Mouse (Mus musculus) midbrain, postnatal 0 days (tissue): ENCODE results near the gene D430042O09Rik. TPM values are rescaled to one million over a fixed set of nuclear protein-coding genes. Genes with fewer than 3 reads are reported as not detected.

ENCODE experiments used
- ATAC-seq: fragments of 200-750 bp; cut with Nextera tagmentation; 2 replicates; pipeline ENCODE4 v1.8.0; 2017; ENCODE audit warnings: moderate number of reproducible peaks, mild to moderate bottlenecking, moderate TSS enrichment, moderate library complexity; ENCODE audit not compliant: low FRiP score
- DNase-seq: peaks from one replicate; pipeline ENCODE4 v3.0.0-alpha.2; 2015; ENCODE audit warnings: low spot score
- H3K27ac ChIP-seq: fragments of 300-500 bp; sonication (generic); 2 replicates; pipeline ENCODE4 v1.5.1; 2014; ENCODE audit warnings: low read depth, mild to moderate bottlenecking, low read length, mixed read lengths
- H3K27me3 ChIP-seq: fragments of 300-500 bp; sonication (generic); 2 replicates; pipeline ENCODE4 v1.6.1; 2014; ENCODE audit warnings: low read length, control low read depth, mixed read lengths; ENCODE audit not compliant: insufficient read depth
- H3K36me3 ChIP-seq: fragments of 300-500 bp; sonication (generic); 2 replicates; pipeline ENCODE4 v1.6.1; 2014; ENCODE audit warnings: low read length, control low read depth, mixed read lengths; ENCODE audit not compliant: insufficient read depth
- H3K4me1 ChIP-seq: fragments of 300-500 bp; sonication (generic); 2 replicates; pipeline ENCODE4 v1.6.1; 2014; ENCODE audit warnings: mild to moderate bottlenecking, control low read depth, antibody characterized with exemption, low read length, mixed read lengths; ENCODE audit not compliant: insufficient read depth
- H3K4me2 ChIP-seq: fragments of 300-500 bp; sonication (generic); 2 replicates; pipeline ENCODE4 v1.6.1; 2014; ENCODE audit warnings: low read depth, mild to moderate bottlenecking, low read length, mixed read lengths; ENCODE audit not compliant: poor library complexity, severe bottlenecking
- H3K4me3 ChIP-seq: fragments of 300-500 bp; sonication (generic); 2 replicates; pipeline ENCODE4 v1.5.1; 2014; ENCODE audit warnings: low read depth, mild to moderate bottlenecking, low read length, moderate library complexity
- H3K9ac ChIP-seq: fragments of 300-500 bp; sonication (generic); replicated peaks from 2 replicates; pipeline ENCODE4 v1.6.1; 2014; ENCODE audit warnings: mild to moderate bottlenecking, low read length, moderate library complexity, mixed read lengths; ENCODE audit not compliant: poor library complexity, severe bottlenecking
- H3K9me3 ChIP-seq: fragments of 300-500 bp; sonication (generic); 2 replicates; pipeline ENCODE4 v1.6.1; 2016; ENCODE audit warnings: low read length, control low read depth
- CTCF ChIP-seq: IDR thresholded peaks from 2 replicates; pipeline ENCODE4 v1.5.1; 2016; ENCODE audit warnings: antibody characterized with exemption, mild to moderate bottlenecking
- WGBS: fragments of 180-500 bp; shearing (Covaris S2); extraction: QIAGEN DNeasy Blood & Tissue Kit; methylation state at CpG from one replicate; pipeline ENCODE4 v1.1.7; 2014; 5-methylcytosine and 5-hydroxymethylcytosine counted together
- polyA plus RNA-seq: library from polyadenylated mRNA; unstranded; fragments of >200 nt; fragmentation: Nextera tagmentation; extraction: Ambion mirVana; gene quantifications from 2 replicates; pipeline ENCODE4 v1.2.1, GENCODE M21; 2015
- total RNA-seq: library from RNA; depleted of rRNA; stranded (reverse); fragments of >200 nt; gene quantifications from 2 replicates; pipeline ENCODE4 v1.2.3, GENCODE M21; 2014

Gene D430042O09Rik
- total and polyA plus RNA-seq, 2 experiments from 2014 or later, result 4.3 to 16.9 TPM

DNA sequence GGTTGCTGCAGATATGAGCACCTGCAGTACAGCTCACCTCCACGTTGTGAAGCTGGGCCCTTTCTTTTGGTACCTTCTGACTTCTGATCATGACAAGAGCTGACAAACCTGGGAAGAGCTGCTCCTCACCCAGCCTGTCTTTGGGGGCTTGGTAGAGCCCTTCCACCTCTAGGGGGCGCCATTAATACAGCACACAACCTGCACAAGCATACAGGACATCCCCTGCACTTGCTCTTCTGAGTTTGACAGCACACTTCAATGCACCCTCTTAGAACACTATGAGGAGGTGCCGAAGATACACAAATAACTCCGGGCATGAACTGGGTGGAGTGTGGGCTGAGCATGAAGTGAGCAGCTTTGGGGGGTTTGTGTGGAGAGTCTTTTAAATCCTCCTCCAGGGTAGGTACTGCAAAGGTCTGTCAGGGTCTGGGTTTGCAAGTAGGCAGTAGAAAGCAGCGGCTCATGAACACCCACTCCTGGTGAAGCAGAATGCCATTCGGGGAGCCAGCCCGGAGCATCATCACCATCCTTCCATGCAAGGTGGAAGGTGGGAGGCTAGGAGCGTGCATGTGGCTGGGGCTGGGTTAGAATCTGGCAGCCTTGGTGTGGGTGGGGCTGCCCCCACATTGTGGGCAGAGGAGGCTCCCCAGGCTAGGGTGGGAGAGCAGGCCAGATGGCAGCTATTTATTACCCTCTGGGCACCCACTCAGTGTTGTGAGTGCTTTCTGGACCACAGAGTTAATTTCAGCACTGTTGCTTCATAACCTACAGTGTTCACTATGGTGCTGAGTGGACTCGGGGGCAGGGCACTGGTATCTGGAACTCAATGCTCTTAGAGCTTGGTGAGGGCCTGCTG is 59.5 kb downstream of the D430042O09Rik start:
- TF ChIP-seq CTCF, result peak; percentile 81
- H3K36me3 ChIP-seq, result peaks cover 6% of the 10 kb centered on the region
- H3K4me1 ChIP-seq, result no peaks in the 10 kb centered on the region
- H3K9me3 ChIP-seq, result no peaks in the 10 kb centered on the region
- H3K9ac ChIP-seq, result no peak overlapping the region
- H3K27me3 ChIP-seq, result no peaks in the 10 kb centered on the region
- WGBS, result 73% methylated on average over 9 of the region's 9 CpGs
- peak; percentile 76 for DNase-seq
- H3K27ac ChIP-seq, result no peak overlapping the region
- H3K4me3 ChIP-seq, result no peak overlapping the region
- no peak for ATAC-seq
- H3K4me2 ChIP-seq, result no peak overlapping the region

DNA sequence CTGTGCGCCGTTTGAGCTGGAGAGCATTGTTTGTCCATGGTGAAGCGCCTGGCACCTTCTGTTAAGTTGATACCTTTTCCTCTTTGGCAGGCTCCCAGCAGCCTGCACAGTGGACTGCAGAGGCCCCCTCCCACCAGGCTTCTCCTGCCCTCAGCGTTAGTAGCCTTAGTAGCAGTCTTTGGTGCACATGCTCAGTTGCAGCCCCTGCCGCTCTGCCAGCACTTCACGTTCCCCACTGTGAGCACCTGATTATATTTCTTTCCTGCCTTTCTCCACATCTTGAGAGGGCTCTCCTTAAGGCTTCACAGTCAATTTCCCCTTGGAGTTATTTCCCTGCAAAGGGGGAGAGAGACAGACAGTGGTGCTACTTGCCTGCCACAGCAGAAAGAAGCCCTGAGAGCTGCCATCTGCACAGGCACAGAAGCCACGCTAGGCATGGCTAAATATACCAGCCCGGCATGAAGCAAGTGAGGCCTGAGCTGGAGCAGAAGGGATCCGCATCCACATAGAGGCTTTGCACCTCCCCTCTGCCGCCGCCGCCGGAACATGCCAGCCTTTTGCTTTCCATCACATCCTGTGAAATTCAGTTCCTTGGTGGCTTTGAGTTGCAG is 65.4 kb downstream of the D430042O09Rik start:
- no peak for TF ChIP-seq CTCF
- WGBS, result 72% methylated on average over 13 of the region's 13 CpGs
- Histone ChIP-seq H3K4me2 (no peak overlapping the region), H3K36me3 (peaks cover 10% of the 10 kb centered on the region; the same call in 1 of the 2 replicates), H3K9me3 (no peaks in the 10 kb centered on the region), H3K27ac (0 out of 2 replicates have a peak overlapping the region, but pooled peaks have one; percentile 6), H3K4me3 (no peak overlapping the region), H3K9ac (no peak overlapping the region), H3K4me1 (no peaks in the 10 kb centered on the region), H3K27me3 (no peaks in the 10 kb centered on the region)
- ATAC-seq, result no peak
- peak; percentile 51 for DNase-seq

DNA sequence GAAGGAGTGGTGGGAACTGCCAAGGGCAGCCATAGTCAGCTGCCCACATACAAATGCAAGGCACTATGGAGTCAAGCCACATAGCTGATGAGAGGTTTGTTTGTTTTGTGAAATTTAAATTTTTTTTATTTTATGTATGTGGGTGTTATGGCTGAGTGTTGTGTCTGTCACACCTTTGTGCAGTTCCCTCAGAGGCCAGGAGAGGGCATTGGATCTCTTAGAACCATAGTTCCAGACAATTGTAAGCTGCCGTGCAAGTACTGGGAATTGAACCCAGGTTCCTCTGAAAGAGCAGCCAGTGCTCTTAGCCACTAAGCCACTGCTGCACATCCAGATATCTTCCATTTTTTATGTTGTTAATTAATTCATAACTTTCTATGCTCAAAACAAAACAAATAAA is 75.5 kb downstream of the D430042O09Rik start:
- peak; percentile 39; the same call in 1 of the 2 replicates for TF ChIP-seq CTCF
- Histone ChIP-seq H3K27me3 (no peaks in the 10 kb centered on the region), H3K36me3 (0 out of 2 replicates have a peak, but pooled peaks cover 2% of the 10 kb centered on the region), H3K27ac (no peak overlapping the region), H3K4me2 (no peak overlapping the region), H3K4me3 (no peak overlapping the region), H3K4me1 (no peaks in the 10 kb centered on the region), H3K9me3 (no peaks in the 10 kb centered on the region), H3K9ac (no peak overlapping the region)
- DNase-seq (no peak), ATAC-seq (no peak)
- WGBS, result 80% methylated on average over 1 of the region's 1 CpGs

DNA sequence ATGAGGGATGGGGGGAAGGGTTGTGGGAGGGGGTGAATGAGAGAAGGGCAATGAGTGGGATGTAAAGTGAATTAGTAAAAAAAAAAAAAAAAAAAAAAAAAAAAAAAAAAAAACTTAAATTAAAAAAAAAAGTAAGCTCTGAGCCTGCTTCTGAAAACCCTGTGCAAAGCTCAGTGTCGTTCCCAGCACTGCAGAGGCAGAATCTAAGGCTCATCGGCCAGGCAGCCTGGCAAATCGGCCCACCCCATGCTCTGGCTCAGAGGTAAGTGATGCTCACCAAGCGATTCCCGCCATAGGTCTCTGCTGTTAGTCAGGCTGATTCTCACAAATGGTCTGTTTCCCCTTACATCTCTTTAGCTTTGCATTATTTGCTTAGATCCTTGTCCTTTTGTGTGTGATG is 78.4 kb downstream of the D430042O09Rik start:
- ATAC-seq (no peak), DNase-seq (no peak)
- Histone ChIP-seq H3K36me3 (no peaks in the 10 kb centered on the region), H3K9me3 (no peaks in the 10 kb centered on the region), H3K4me1 (no peaks in the 10 kb centered on the region), H3K27ac (no peak overlapping the region), H3K27me3 (no peaks in the 10 kb centered on the region), H3K4me2 (no peak overlapping the region), H3K4me3 (no peak overlapping the region), H3K9ac (no peak overlapping the region)
- 88% methylated on average over 4 of the region's 5 CpGs for WGBS
- no peak for TF ChIP-seq CTCF

DNA sequence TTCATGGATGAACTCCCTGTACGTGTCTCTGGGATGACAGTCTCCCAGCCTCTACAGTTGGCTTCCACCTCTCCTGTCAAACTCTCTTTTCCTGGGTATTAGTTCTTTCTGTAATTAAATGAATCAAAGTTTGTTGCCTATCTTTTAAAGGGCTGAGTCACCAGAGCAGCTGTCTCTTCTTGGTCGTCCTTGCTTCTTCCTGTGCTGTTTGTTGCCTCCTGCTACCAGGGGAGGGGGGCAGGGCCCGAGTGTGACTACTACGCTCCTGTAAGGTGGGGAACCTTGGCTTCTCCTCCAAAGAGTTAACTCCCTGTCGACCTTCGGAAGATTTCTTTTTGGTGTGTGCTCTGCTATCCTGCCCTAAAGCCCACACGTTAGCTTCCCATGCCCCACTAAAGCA is 79.4 kb downstream of the D430042O09Rik start:
- ATAC-seq (no peak), DNase-seq (no peak)
- no peaks in the 10 kb centered on the region for H3K27me3 ChIP-seq
- no peaks in the 10 kb centered on the region for H3K4me1 ChIP-seq
- H3K27ac ChIP-seq, result no peak overlapping the region
- no peak overlapping the region for H3K9ac ChIP-seq
- WGBS, result 78% methylated on average over 7 of the region's 7 CpGs
- H3K4me2 ChIP-seq, result no peak overlapping the region
- no peaks in the 10 kb centered on the region for H3K36me3 ChIP-seq
- no peaks in the 10 kb centered on the region for H3K9me3 ChIP-seq
- H3K4me3 ChIP-seq, result no peak overlapping the region
- no peak for TF ChIP-seq CTCF

DNA sequence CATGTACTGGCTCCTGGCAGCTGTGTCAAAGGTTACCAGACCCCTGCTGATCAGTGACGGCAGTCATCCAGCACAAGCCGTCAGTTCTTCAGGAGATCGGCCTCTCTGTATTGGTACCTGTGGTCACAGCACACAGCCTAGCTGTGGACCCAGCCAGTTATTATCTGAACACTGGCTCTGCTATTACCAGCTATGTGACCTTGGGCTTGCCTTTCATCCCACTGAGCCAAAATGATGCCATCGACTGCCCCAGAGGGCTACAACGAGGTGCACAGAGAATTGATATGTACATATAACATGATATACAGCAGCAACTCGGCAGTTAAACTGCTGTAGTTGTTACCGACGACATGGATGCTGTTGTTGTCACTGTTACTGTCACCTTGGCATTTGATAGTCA is 82.4 kb downstream of the D430042O09Rik start:
- Histone ChIP-seq H3K27ac (no peak overlapping the region), H3K36me3 (no peaks in the 10 kb centered on the region), H3K4me3 (no peak overlapping the region), H3K9me3 (no peaks in the 10 kb centered on the region), H3K27me3 (no peaks in the 10 kb centered on the region), H3K4me1 (no peaks in the 10 kb centered on the region), H3K9ac (no peak overlapping the region), H3K4me2 (no peak overlapping the region)
- 75% methylated on average over 8 of the region's 8 CpGs for WGBS
- no peak for DNase-seq
- no peak for TF ChIP-seq CTCF
- ATAC-seq, result no peak
